Mouse (Mus musculus) left cerebral cortex, adult 18-20 months (tissue): ENCODE data around the gene Zfp276. TPM values are rescaled to one million over a fixed set of nuclear protein-coding genes. Genes with fewer than 3 reads are reported as not detected.
"Not testable (repeated sequence)": the region's sequence is repeated elsewhere in the genome, so short reads cannot be mapped to it uniquely, and the experiment has no call there.

Source experiments
- DNase-seq, 2 experiments: peaks; one replicate each; pipeline ENCODE4 v3.0.0; 2021 to 2022; ENCODE audit warnings: low spot score in 2 of 2, mixed read lengths in 1 of 2
- total RNA-seq, 2 experiments: library from RNA; stranded (reverse); gene quantifications; 2 replicates each; pipeline ENCODE4 v1.2.3; 2021

Zfp276 gene
- total RNA-seq, 2 experiments from 2014 or later: 19.9 to 21.5 TPM

DNA sequence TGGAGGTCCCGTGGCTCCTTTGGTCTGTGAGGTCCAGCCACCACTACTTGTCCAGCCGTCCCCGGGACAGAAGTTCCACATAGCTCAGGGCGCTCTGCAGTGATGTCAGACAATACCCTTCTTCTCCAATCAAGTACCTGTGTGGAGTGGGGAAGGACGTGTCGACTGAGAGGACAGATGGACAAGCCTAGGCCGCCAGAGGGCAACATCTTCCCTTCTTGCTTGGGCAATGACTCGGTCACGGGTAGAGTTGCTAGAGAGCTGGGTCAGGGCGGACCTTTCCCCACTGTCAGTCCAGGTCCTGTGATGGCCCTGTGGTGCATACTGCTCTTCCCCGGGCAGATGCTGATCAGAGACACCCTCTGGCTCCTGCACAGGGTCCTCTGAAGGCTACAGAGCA is 10.9 kb upstream of the Zfp276 start:
- DNase-seq: no peak

DNA sequence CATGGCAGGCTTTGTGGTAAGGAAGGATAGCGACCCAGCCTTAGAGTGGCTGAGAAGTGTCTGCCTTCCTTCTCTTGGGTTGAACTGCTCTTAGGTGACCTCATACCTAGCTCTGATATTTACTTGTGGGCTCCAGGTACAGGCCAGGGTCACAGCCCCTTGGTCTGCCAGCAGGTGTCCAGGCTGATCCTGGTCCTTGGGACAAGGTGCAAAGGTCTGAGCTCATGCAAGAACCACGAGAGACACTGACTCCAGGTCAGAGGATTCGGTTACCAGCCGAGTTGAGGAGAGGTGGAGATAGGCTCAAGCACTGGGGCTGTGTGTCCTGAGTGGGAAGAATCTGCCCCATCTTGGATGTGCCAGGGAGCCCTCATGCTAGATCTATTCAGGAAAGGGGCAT is 9.6 kb upstream of the Zfp276 start:
- no peak for DNase-seq

DNA sequence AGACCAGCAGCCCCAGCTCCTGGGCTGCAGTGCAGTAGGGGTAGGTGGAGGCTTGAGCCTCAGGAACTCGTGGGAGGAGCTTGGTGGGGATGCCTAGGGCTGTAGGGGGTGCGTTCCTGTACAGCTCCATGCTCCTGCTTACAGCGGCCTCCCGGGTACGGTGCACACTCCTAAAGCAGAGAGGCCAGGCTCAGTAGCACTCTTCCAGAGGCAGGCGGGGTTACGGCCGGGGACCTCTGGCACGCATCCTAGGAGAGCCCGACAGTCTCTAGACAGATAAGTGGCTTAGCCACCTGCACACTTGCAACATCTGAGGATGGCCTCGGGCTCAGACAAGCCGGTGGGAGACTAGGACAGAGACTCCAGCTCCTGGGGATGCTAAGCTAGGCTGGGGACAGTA is 8.5 kb upstream of the Zfp276 start:
- DNase-seq: no peak

DNA sequence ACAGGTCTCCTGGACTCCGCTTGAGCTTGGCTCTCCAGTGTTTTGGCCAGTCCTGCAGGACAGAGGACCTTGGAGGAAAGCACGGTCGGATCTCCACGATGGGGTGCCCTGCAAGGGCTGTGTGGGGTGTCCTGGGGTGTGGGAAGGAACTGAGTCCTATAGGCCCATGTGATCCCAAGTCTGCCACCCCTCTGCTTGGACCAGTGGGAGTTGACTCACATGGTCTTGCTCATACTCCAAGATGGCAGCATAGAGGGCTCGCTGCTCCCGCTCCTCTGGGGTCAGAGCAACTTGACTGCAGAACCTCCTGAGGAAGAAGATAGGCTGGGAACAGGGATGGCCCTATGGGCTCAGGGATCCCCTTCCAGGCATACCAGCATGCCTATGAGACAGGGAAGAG is 6.2 kb upstream of the Zfp276 start:
- DNase-seq: no peak

DNA sequence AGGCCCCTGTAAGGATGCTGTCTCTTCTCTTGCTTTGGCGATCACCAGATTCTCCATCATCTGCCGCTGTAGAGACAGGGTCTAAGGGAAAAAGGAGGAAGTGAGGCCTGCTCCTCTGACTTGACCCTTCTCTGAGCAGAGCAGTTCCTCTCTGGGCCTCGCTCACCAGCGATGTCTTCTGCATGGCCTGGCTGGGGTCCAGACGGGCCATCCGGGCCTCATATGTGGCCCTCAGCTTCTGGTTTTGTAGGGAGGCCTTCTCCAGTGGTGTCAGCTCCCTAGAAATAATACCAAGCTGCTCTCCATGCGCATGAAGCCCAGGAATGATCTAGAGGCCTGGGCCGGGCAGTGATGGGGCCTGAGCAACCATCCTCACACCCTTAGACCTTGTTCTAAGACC is 5.4 kb upstream of the Zfp276 start:
- no peak for DNase-seq

DNA sequence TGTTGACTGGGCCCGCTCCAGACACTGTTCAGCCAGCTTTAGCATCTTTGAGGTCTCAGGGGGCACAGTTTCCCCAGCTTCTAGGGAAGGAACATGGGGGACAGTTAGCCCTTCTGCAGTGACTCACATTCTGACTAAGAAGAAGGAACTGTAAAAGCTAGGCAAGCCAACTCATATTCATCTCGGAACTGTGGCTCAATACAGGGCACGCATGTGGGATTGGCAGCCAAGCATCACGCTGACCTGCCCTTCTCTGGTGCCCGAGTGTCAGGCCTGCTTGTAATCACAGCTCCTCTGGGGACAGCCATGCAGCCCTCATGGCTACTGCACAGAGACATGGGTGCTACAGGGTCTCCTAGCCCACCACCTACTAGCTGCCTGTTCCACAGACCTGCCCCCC is 3.1 kb upstream of the Zfp276 start:
- DNase-seq: no peak

DNA sequence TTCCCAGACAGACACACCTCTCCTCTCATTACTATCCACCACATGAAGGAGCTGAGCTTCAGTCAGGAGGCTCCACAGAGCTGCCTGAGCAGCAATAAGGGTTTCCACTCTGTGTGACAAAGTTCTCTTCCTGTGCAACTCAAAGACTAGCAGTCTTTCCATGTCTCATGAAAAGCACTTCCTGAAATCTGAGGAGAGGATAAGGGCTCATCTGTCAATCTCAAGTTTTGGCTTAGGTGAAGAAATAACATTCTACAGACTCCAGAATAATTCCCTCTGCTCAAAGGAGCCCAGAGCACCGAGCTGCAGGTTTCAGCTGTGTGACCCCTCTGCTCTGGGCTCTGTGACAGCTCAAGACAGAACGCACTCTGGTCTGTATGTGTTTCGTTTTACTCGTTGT is 1.1 kb upstream of the Zfp276 start:
- no peak for DNase-seq

DNA sequence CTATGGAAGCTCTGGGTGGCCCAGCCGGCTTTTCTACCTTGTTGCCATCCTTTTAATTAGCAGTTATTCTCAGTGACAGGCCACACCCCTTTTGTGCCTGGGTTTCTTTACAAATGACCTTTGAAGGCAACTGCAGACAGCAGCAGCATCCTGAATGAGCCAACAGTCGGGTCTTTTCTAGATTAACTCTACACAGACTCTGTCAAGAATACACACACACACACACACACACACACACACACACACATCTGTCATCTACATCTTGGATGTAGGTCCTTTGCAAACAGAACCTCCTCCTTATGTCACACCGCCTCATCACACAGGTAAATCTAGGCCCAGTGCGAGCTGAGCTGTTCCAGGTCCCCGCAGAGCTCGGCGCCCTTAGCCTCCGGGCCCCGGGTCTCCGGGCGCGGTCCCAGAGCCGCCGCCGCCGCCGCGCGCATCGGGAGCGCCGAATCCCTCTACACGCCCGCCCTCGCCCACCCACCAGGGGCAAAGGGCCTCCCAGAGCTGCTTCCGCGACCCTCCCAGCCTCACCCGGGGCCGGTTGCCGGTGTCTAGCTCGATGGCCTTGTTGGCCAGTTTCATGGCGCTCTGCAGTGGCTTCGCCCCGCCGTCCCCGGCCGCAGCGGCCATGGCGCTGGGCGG is 420 bp upstream of the Zfp276 start:
- DNase-seq: peak in 1 of 2 experiments; percentile 21

DNA sequence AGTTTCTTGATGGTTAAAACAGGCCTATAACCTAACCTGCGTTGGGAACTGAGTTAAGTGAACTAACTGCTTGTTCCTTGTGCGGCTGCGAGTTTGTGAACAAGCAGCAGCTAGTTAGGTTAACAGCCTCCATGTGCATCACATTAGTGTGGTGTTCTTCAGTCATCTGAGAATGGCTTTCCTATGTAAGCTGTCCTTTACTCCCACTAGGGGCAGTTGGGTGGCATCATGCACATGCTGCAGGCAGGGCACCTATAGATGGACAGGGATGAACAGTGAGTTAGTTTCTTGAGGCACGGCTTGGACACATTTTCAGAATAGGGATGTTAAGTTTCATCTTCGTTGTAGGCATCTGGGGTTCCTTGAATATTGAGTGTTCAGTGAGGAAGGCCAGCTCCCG is 1.2 kb downstream of the Zfp276 start:
- no peak for DNase-seq

DNA sequence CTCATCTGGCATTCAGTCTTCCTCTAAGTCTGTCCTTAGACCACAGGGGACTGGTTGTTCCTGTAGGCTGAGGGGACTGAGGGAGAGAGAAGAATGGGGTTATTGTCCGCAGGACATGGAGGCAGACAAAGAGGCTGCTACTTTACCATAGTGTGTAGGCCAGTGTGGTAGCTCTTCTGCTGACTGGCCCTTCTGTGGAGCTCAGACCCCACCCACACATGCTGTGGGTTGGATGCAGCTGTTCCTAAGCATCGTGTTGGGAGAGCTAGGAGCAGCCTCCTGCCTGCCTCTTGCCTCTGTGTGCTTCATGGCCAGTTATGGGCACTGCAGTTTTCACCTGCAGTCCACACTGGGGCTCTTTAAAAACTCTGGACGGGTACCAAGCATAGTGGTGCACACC is 3.1 kb downstream of the Zfp276 start:
- DNase-seq: peak; percentile 56 to 68

DNA sequence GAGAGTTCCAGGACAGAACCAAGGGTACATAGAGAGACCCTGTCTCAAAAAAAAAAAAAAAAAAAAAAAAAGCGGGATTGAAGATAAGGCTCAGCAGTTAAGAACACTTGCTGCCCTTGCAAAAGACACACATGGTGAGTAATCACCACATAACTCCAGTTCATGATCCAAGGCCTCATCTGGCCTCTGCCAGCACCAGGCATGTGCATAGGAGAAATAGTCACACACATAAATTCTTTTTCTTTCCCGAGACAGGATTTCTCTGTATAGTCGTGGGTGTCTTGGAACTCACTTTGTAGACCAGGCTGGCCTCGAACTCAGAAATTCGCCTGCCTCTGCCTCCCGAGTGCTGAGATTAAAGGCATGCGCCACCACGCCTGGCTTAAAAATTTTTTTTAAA is 3.6 kb downstream of the Zfp276 start:
- DNase-seq: not testable (repeated sequence)

DNA sequence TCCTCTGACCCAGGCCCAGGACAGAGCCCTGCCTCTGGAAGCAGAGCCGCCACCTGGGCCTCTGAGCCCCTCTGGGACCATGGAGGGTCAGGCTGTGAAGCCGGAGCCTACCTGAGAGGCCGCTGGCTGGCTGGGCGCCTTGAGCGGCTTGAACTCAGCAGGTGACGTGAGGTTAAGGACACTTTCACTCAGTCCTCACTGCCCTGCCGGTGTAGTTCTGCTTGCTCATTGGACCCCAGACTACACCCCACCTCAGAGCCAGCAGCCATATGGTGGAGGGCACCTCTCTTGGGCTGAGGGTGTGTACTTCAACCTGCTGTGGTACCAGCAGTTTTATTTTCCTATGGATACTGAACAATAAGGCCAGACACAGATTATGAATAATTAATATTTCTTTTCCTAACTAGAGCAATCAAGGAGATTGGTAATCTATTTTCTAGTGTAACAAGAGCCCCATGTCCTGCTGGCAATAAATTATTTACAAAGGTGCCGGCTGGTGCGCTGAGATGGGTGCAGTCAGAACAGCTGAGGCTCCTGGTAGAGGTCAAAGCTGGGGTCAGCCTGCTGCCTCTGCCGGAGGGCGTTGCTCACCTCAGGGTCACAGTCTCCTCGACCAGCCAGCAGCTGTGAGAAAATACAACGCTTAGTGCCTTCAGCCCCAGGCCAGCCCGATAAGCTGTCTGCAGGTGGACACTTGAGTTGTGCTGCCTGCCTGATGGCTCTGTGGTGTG is 14.1 kb downstream of the Zfp276 start:
- no peak for DNase-seq

DNA sequence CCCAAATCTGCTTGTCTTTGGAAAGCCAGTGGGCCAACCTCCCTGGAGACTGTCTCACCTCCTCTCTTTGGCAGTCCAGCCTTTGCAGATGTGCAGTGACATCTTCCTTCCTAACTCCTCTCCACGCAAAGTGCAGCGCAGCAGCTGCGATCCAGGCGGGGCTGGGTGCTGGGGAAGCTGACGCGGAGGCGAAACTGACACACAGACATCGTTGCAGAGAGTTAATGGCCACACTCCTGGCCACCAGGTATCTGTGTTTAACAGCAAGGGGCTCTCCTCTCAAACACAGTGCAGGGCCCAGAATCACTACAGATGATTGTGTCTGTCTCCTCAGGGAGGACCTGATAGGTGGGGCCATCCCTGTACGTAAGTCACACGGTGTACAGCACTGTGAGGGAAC is 17.2 kb downstream of the Zfp276 start:
- DNase-seq: no peak

DNA sequence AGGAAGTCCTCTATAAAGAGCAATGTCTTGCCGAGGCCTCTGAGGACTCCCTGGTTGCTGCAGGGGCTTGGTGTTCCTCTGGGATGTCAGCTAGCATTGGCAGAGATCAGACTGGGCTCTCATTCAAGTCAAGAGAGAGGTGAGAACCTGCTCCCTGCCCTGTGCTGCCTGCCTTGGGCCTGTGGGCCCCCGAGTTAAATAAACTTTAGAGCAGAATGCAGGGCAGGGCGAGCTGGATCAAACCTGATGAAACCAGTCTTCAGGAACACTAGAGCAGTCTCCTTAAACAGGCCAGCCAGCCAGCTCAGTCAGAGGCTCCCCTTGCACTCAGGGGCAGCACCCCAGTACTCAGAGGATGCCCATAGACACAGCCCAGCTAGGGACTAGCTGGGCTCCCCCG is 17.9 kb downstream of the Zfp276 start:
- no peak for DNase-seq

DNA sequence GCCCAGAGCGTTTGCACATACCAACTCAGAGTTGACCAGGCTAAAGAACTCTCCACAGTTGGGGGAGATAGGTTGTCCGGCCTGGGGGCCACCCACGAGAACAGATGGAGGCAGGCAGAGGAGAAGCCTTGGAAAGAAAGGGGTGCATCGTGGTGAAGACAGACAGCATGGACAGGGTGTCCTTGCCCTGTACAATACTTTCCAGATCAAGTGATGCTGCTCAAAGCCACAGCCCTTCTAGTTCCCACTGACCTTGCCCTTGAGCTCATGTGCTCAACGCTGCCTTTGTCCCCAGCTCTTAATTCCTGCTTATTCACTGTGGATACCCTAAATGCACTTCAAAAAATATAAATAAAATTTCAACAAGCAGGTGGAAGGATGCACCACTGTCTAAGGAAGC is 20.5 kb downstream of the Zfp276 start:
- DNase-seq: no peak

DNA sequence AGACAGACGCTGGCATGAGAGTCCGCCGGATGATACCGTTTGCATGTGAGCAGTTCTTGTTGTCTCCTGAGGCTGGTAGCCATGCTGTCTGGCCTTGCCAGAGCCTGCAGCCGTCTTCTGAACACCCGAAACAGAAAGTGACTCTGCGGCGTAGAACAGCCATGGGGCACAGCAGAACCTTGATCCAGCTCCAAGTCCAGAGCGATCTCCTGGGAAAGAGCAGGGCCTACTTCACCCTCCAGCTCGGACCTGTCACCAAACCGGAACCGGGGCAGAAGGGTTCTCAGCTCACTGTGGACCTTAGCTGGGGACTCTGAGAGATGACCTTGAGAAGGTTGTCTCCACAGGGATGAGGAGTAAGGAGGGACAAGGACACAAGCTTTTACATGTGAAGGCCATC is 21.1 kb downstream of the Zfp276 start:
- no peak for DNase-seq

DNA sequence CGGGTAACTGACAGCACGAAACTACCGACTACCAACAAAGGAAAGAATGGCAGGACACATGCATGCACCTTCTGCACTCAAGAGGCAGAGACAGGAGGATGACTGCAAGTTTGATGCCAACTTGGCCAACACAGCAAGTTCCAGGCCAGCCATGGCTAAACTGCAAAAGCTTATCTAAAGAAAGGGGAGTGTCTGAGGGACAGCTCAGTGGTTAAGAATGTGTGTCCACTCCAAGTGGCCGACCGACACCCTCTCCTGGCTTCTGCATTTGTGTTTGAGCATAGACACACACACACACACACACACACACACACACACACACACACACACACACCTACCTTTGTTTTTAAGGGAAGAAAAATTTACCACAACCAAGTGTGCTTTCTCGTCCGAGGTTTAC is 24.4 kb downstream of the Zfp276 start:
- DNase-seq: no peak

DNA sequence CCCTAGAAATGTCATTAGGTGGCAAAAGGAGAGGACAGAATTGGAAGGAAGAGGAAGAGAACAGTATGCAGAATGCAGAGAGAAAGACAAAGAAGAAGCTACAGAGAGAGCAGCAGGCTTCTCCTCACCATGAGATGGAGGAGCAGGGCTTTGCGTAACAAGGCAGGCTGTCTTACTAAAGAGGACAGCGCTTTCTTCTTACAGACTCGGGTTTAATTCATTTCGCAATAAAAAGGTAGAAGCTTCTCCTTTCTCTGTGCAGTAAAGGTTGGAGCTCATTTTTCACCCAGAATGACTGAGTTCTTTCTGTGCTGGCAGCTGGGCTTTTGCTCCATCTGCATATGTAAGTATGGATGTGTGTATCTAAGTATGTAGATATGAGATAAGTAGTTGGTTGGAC is 25.8 kb downstream of the Zfp276 start:
- DNase-seq: no peak

DNA sequence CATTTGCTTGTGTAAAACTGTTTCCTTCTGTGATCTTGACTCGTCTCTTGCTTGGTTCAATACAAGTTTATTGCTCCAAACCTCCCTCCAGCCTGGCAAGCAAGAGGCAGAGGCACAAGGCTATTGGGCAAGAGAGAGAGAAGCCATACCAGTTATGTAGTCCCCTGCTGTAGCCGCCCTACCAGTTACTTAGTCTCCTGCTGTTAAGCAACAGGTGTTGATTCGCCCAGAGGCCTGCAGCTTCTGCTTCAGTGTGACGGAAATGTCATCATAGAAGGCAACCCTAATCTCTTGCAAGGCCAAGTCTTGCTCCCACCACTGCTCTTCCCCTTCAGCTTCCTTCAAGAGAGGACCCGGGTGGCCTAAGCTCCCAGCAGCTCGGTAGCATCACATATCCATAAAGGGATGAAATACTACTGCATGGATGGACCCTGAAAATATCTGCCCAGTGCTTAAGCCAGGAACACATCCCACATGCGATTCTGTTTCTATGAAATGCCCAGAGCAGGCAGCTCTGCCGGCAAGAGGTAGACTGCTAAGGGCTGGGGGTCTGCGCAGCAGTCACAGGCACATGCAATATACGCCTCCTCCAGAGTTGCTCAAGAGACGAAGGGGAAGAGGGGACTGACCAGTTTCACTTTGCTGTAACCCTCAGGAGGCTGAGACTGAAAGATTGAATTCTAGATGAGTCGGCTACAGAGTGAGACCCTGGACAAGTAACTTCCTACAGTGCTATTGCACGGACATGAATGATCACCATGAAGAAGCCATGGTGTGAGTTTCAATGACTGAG is 26.5 kb downstream of the Zfp276 start:
- DNase-seq: no peak

DNA sequence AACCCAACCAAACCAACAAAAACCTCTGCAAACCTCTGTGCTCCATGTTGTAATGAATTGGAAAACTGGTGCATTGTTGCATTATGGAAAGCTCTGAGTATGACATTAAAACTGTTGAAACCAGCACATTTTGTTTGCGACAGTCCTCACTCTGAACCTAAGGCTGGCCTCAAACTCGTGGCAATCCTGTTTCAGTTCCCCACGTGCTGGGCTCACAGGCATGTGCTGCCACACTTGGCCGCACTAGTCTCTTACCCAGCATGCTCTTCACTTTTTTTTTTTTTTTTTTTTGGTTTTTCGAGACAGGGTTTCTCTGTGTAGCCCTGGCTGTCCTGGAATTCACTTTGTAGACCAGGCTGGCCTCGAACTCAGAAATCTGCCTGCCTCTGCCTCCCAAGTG is 29.0 kb downstream of the Zfp276 start:
- not testable (repeated sequence) for DNase-seq

DNA sequence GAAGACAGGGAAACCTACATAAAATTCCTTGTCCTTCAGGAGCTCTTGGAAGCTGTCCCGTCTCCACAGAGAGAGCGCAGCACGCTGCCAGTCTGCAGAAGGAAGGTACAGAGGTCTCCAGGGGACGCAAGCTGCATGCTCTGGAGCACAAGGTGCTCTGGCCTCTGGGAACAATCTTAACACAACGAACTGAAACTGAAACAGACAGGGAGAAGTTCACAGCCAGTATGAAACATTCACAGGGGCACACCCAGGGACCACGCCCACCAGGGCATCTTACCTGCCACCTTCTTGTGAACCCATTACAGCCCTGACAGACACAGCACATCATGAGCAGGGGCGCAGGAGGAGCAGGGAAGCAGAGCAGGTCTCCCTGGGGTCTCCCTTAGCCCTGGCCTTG is 30.0 kb downstream of the Zfp276 start:
- DNase-seq: no peak

DNA sequence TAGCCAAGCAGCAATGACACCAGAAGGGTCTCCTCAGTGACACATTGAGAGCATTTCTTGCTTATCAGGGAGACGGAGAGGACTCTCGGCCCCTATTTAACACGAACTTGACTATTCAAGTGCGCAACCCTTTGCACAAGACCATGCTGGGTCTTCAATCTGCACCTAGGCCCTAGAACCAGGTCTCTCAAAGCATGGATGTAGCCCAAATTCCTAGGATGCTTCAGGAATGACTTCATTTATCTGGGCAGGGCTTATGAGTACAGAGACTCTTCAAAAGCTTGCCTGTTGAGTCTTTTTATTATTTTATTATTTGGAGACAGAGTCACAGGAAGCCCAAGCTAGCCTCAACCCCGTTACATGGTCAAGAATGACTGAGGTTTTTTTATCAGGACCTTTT is 30.5 kb downstream of the Zfp276 start:
- DNase-seq: no peak
